Mouse (Mus musculus) MEL (cell line): ENCODE results near the gene Gda.

Experiments
- CTCF ChIP-seq, 3 experiments: IDR thresholded peaks in 2 of 3; conservative IDR thresholded peaks in 1 of 3; 2 replicates each; pipeline ENCODE4 v1.5.1; 2011 to 2012; ENCODE audit warnings: low read length in 3 of 3, low read depth in 2 of 3, mild to moderate bottlenecking in 2 of 3, improper control_type of control experiment in 1 of 3, inconsistent platforms in 1 of 3, mixed read lengths in 1 of 3, moderate library complexity in 1 of 3; ENCODE audit not compliant: control insufficient read depth in 1 of 3, insufficient read depth in 1 of 3, poor library complexity in 1 of 3, severe bottlenecking in 1 of 3
- GATA1 ChIP-seq: IDR thresholded peaks from 2 replicates; pipeline ENCODE4 v1.6.1; 2011; ENCODE audit warnings: low read depth, low read length, improper control_type of control experiment
- MYB ChIP-seq: IDR thresholded peaks from 2 replicates; pipeline ENCODE4 v1.6.1; 2011; ENCODE audit warnings: mild to moderate bottlenecking, low read depth, low read length, improper control_type of control experiment
- NRF1 ChIP-seq: IDR thresholded peaks from 2 replicates; pipeline ENCODE4 v1.6.1; 2014; ENCODE audit warnings: low read depth, mild to moderate bottlenecking, inconsistent platforms, low read length, improper control_type of control experiment, moderate library complexity; ENCODE audit not compliant: poor library complexity, insufficient read depth, severe bottlenecking
- POLR2A ChIP-seq, 2 experiments: IDR thresholded peaks; 2 replicates each; pipeline ENCODE4 v1.6.1; 2011 to 2012; ENCODE audit warnings: low read length in 2 of 2, mild to moderate bottlenecking in 2 of 2, control low read depth in 1 of 2, improper control_type of control experiment in 1 of 2, low read depth in 1 of 2, moderate library complexity in 1 of 2; ENCODE audit not compliant: control insufficient read depth in 1 of 2, insufficient read depth in 1 of 2, poor library complexity in 1 of 2
- POLR2AphosphoS2 ChIP-seq: IDR thresholded peaks from 2 replicates; pipeline ENCODE4 v1.6.1; 2011; ENCODE audit warnings: low read length, improper control_type of control experiment
- POLR2AphosphoS5 ChIP-seq: IDR thresholded peaks from 2 replicates; pipeline ENCODE4 v1.6.1; 2012; ENCODE audit warnings: low read depth, borderline replicate concordance, mild to moderate bottlenecking, inconsistent platforms, low read length, moderate library complexity, mixed read lengths
- USF2 ChIP-seq, 2 experiments: IDR thresholded peaks; 2 replicates each; pipeline ENCODE4 v1.6.1; 2011 to 2012; ENCODE audit warnings: improper control_type of control experiment in 2 of 2, low read length in 2 of 2, borderline replicate concordance in 1 of 2, inconsistent platforms in 1 of 2, low read depth in 1 of 2, mild to moderate bottlenecking in 1 of 2; ENCODE audit not compliant: insufficient read depth in 1 of 2

DNA sequence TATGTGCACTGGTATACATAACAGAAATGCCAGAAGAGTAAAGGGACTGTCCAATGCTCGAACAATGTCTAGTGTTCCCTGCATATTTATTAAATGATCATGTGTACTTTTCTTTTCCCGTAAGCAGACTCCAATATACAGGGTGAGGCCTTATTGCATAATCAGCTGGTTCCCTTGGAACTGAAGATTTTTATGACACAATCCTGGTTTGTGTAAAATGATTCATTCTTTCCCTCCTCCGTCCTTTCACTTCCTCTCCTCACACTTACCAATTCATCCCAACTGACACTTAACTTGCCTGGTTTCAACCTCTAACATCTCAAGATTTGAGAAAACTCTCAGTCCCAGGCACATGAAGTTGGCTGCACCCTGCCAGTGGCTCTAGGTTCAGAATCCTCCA, 3.5 kb upstream of the Gda start:
- TF ChIP-seq CTCF (IDR thresholded peaks at IDR 0.05 in 2 of 3, conservative IDR thresholded peaks at IDR 0.05 in 1 of 3; ENCODE audit: control insufficient read depth in 1 of 3, insufficient read depth in 1 of 3, low read depth in 2 of 3, low read length in 3 of 3, poor library complexity in 1 of 3, severe bottlenecking in 1 of 3) (no peak), POLR2AphosphoS5 (no peak), NRF1 (no peak), MYB (no peak), GATA1 (no peak), USF2 (IDR thresholded peaks at IDR 0.05; ENCODE audit: borderline replicate concordance in 1 of 2, insufficient read depth in 1 of 2, low read depth in 1 of 2, low read length in 2 of 2) (no peak), POLR2AphosphoS2 (no peak), POLR2A (IDR thresholded peaks at IDR 0.05; ENCODE audit: control insufficient read depth in 1 of 2, insufficient read depth in 1 of 2, low read depth in 1 of 2, low read length in 2 of 2, poor library complexity in 1 of 2) (no peak)
